Mouse (Mus musculus) intestine, embryonic 14.5 days (tissue): ENCODE results near the gene Commd2. TPM values are rescaled to one million over a fixed set of nuclear protein-coding genes. Genes with fewer than 3 reads are reported as not detected.
A peak's percentile ranks its signal among the peaks of the same experiment; 100 is the strongest.

Experiments
- ATAC-seq: fragments of 200-750 bp; cut with Nextera tagmentation; replicated peaks from 2 replicates; pipeline ENCODE4 v1.8.0; 2017; ENCODE audit warnings: low read depth, moderate number of reproducible peaks, moderate TSS enrichment, moderate library complexity; ENCODE audit not compliant: low FRiP score, low TSS enrichment
- DNase-seq: peaks from one replicate; pipeline ENCODE4 v3.0.0-alpha.2; 2018; ENCODE audit warnings: low spot score
- H3K27ac ChIP-seq: fragments of 300-500 bp; sonication (generic); 2 replicates; pipeline ENCODE4 v1.5.1; 2014; ENCODE audit warnings: low read depth, mild to moderate bottlenecking, control low read depth
- H3K27me3 ChIP-seq: fragments of 300-500 bp; sonication (generic); replicated peaks from 2 replicates; pipeline ENCODE4 v1.6.1; 2014; ENCODE audit warnings: low read length, control low read depth; ENCODE audit not compliant: control insufficient read depth, insufficient read depth
- H3K36me3 ChIP-seq: fragments of 300-500 bp; sonication (generic); 2 replicates; pipeline ENCODE4 v1.6.1; 2014; ENCODE audit warnings: low read length, control low read depth; ENCODE audit not compliant: control insufficient read depth, insufficient read depth
- H3K4me1 ChIP-seq: fragments of 300-500 bp; sonication (generic); replicated peaks from 2 replicates; pipeline ENCODE4 v1.6.1; 2014; ENCODE audit warnings: low read length, control low read depth, mixed read lengths; ENCODE audit not compliant: control insufficient read depth, insufficient read depth
- H3K4me2 ChIP-seq: fragments of 300-500 bp; sonication (generic); 2 replicates; pipeline ENCODE4 v1.6.1; 2014; ENCODE audit warnings: low read length
- H3K4me3 ChIP-seq: fragments of 300-500 bp; sonication (generic); 2 replicates; pipeline ENCODE4 v1.5.1; 2014; ENCODE audit warnings: low read depth, low read length, control low read depth, mixed read lengths
- H3K9ac ChIP-seq: fragments of 300-500 bp; sonication (generic); 2 replicates; pipeline ENCODE4 v1.6.1; 2014; ENCODE audit warnings: mild to moderate bottlenecking, low read length
- H3K9me3 ChIP-seq: fragments of 300-500 bp; sonication (generic); 2 replicates; pipeline ENCODE4 v1.6.1; 2016; ENCODE audit warnings: low read length, control low read depth; ENCODE audit not compliant: control insufficient read depth
- WGBS: fragments of 180-500 bp; shearing (Covaris S2); extraction: QIAGEN DNeasy Blood & Tissue Kit; methylation state at CpG from one replicate; pipeline ENCODE4 v1.1.7; 2014; 5-methylcytosine and 5-hydroxymethylcytosine counted together
- polyA plus RNA-seq: library from polyadenylated mRNA; unstranded; fragments of >200 nt; fragmentation: Nextera tagmentation; extraction: Ambion mirVana; gene quantifications from 2 replicates; pipeline ENCODE4 v1.2.1, GENCODE M21; 2014

Commd2 gene
- polyA plus RNA-seq = 86.8 and 95.9 TPM in 2 replicates

GRCm38 (mm10) chr3:57651231-57651864 is at the start of gene Commd2:
TSS of gene Commd2 (minus strand) at chr3:57651715.
- Histone ChIP-seq H3K36me3 (peaks cover 19% of the 10 kb centered on the region), H3K9me3 (no peaks in the 10 kb centered on the region), H3K4me2 (peak within 1 kb of the TSS; percentile 77), H3K27me3 (no peaks in the 10 kb centered on the region), H3K27ac (peak within 1 kb of the TSS; percentile 77), H3K9ac (peak within 1 kb of the TSS; percentile 86), H3K4me3 (peak within 1 kb of the TSS; percentile 69), H3K4me1 (peaks cover 4% of the 10 kb centered on the region; the same call in 1 of the 2 replicates)
- ATAC-seq = peak; percentile 97
- under 1% methylated on average over 42 of the region's 42 CpGs for WGBS
- peak; percentile 99 for DNase-seq

GRCm38 (mm10) chr3:57696779-57697178 is 45.3 kb upstream of the Commd2 start:
- no peaks in the 10 kb centered on the region for H3K4me1 ChIP-seq
- no peaks in the 10 kb centered on the region for H3K9me3 ChIP-seq
- no peaks in the 10 kb centered on the region for H3K27me3 ChIP-seq
- no peak overlapping the region for H3K4me2 ChIP-seq
- ATAC-seq = no peak
- H3K4me3 ChIP-seq = no peak overlapping the region
- H3K36me3 ChIP-seq = no peaks in the 10 kb centered on the region
- WGBS = 91% methylated on average over 9 of the region's 9 CpGs
- H3K9ac ChIP-seq = no peak overlapping the region
- H3K27ac ChIP-seq = no peak overlapping the region
- DNase-seq = no peak

- no peak for ATAC-seq
- Histone ChIP-seq H3K9me3 (no peaks in the 10 kb centered on the region), H3K4me3 (no peak overlapping the region), H3K9ac (no peak overlapping the region), H3K4me2 (no peak overlapping the region), H3K27ac (no peak overlapping the region), H3K4me1 (no peaks in the 10 kb centered on the region), H3K27me3 (no peaks in the 10 kb centered on the region), H3K36me3 (no peaks in the 10 kb centered on the region)
- no peak for DNase-seq
- 86% methylated on average over 4 of the region's 4 CpGs for WGBS
Measured at GRCm38 (mm10) chr3:57696249-57696648, 44.7 kb upstream of the Commd2 start.

- ATAC-seq (no peak), DNase-seq (no peak)
- H3K36me3 ChIP-seq = no peaks in the 10 kb centered on the region
- no peak within 1 kb of the TSS for H3K4me2 ChIP-seq
- H3K9me3 ChIP-seq = no peaks in the 10 kb centered on the region
- H3K27me3 ChIP-seq = no peaks in the 10 kb centered on the region
- WGBS = 64% methylated on average over 2 of the region's 2 CpGs
- H3K27ac ChIP-seq = no peak within 1 kb of the TSS
- no peak within 1 kb of the TSS for H3K9ac ChIP-seq
- no peak within 1 kb of the TSS for H3K4me3 ChIP-seq
- H3K4me1 ChIP-seq = no peaks in the 10 kb centered on the region
Measured at GRCm38 (mm10) chr3:57692719-57693118, 41.2 kb upstream of the Commd2 start, which contains the start of gene Ankub1. TSS of gene Ankub1 (minus strand) at chr3:57692799.

GRCm38 (mm10) chr3:57691772-57692171 is 40.3 kb upstream of the Commd2 start:
- Histone ChIP-seq H3K4me2 (no peak overlapping the region), H3K27me3 (no peaks in the 10 kb centered on the region), H3K27ac (no peak overlapping the region), H3K9ac (no peak overlapping the region), H3K9me3 (no peaks in the 10 kb centered on the region), H3K4me3 (no peak overlapping the region), H3K4me1 (no peaks in the 10 kb centered on the region), H3K36me3 (no peaks in the 10 kb centered on the region)
- no peak for ATAC-seq
- no peak for DNase-seq
- WGBS = 85% methylated on average over 4 of the region's 4 CpGs

- no peak for ATAC-seq
- no peak for DNase-seq
- no peak overlapping the region for H3K27ac ChIP-seq
- H3K36me3 ChIP-seq = no peaks in the 10 kb centered on the region
- no peak overlapping the region for H3K4me3 ChIP-seq
- no peaks in the 10 kb centered on the region for H3K9me3 ChIP-seq
- H3K9ac ChIP-seq = no peak overlapping the region
- no peak overlapping the region for H3K4me2 ChIP-seq
- no peaks in the 10 kb centered on the region for H3K4me1 ChIP-seq
- H3K27me3 ChIP-seq = no peaks in the 10 kb centered on the region
Measured at GRCm38 (mm10) chr3:57677786-57678185, 26.3 kb upstream of the Commd2 start.

- no peaks in the 10 kb centered on the region for H3K4me1 ChIP-seq
- no peak overlapping the region for H3K4me3 ChIP-seq
- H3K27ac ChIP-seq = no peak overlapping the region
- ATAC-seq = no peak
- DNase-seq = no peak
- no peak overlapping the region for H3K4me2 ChIP-seq
- H3K27me3 ChIP-seq = no peaks in the 10 kb centered on the region
- no peaks in the 10 kb centered on the region for H3K36me3 ChIP-seq
- WGBS = 73% methylated on average over 2 of the region's 2 CpGs
- H3K9me3 ChIP-seq = no peaks in the 10 kb centered on the region
- H3K9ac ChIP-seq = no peak overlapping the region
Measured at GRCm38 (mm10) chr3:57674075-57674474, 22.6 kb upstream of the Commd2 start.

- Histone ChIP-seq H3K4me3 (no peak overlapping the region), H3K9me3 (no peaks in the 10 kb centered on the region), H3K36me3 (no peaks in the 10 kb centered on the region), H3K9ac (no peak overlapping the region), H3K27me3 (no peaks in the 10 kb centered on the region), H3K4me1 (no peaks in the 10 kb centered on the region), H3K4me2 (no peak overlapping the region), H3K27ac (no peak overlapping the region)
- no peak for ATAC-seq
- 83% methylated on average over 4 of the region's 4 CpGs for WGBS
- no peak for DNase-seq
Measured at GRCm38 (mm10) chr3:57673586-57673985, 22.1 kb upstream of the Commd2 start.

GRCm38 (mm10) chr3:57667054-57667723 is 15.7 kb upstream of the Commd2 start:
- Histone ChIP-seq H3K4me3 (peak overlapping the region; percentile 19; the same call in 1 of the 2 replicates), H3K9me3 (no peaks in the 10 kb centered on the region), H3K36me3 (no peaks in the 10 kb centered on the region), H3K4me2 (peak overlapping the region; percentile 43), H3K27me3 (no peaks in the 10 kb centered on the region), H3K4me1 (no peaks in the 10 kb centered on the region), H3K9ac (no peak overlapping the region), H3K27ac (no peak overlapping the region)
- WGBS = 28% methylated on average over 14 of the region's 14 CpGs
- peak; percentile 86 for DNase-seq
- ATAC-seq = no peak
